Mouse (Mus musculus) ES-E14 (cell line): ENCODE measurements around the gene Diaph3.

Experiments used
- HCFC1 ChIP-seq: IDR thresholded peaks from 2 replicates; pipeline ENCODE4 v1.6.1; 2012; ENCODE audit warnings: low read length, inconsistent platforms, borderline replicate concordance; ENCODE audit not compliant: insufficient read depth
- ZC3H11A ChIP-seq: IDR thresholded peaks from 2 replicates; pipeline ENCODE4 v1.6.1; 2012; ENCODE audit warnings: low read depth, mild to moderate bottlenecking, inconsistent platforms, low read length, borderline replicate concordance
- ZNF384 ChIP-seq: IDR thresholded peaks from 2 replicates; pipeline ENCODE4 v1.6.1; 2012; ENCODE audit warnings: low read depth, low read length, inconsistent platforms

DNA sequence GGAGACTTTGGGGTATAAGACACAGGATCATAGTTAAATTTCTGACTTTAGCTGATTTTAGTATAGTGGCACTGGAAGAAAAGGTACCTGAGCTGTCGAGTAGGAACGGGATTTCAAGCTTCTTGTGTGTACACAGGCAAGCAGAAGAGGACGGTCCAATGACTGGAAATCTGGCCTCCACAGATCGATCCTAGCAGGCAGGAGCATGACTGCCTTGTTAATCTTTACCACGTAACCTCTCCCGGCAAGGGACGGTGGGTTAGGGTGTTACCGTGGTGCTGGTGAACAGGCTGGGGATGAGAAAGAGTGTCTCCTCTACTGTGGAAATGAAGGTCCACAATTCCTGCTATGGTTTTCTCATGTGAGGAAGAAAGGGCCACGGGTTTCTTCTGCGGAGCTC is 120.8 kb downstream of the Diaph3 start:
- TF ChIP-seq ZNF384 (no peak), HCFC1 (no peak), ZC3H11A (no peak)
